Mouse (Mus musculus) monocyte, adult 5-6 weeks (primary cell): ENCODE results near the gene Sf1. TPM values are rescaled to one million over a fixed set of nuclear protein-coding genes. Genes with fewer than 3 reads are reported as not detected.

Experiments
- total RNA-seq: library from RNA; stranded (forward); fragments of 200-1000, 200-491, 200-594 nt; gene quantifications from 3 replicates; pipeline ENCODE4 v1.2.3, GENCODE M21; 2017

Gene Sf1
- total RNA-seq, 1 experiment from 2014 or later: 317 TPM

Other genes with a start within 250 kb of the Sf1 start
- 2.1 to 2.6 TPM (median 2.1 TPM) in 3 replicates for gene Sac3d1, start 245.0 kb upstream of the Sf1 start, total RNA-seq
- 8.8 to 22.5 TPM (median 11.5 TPM) in 3 replicates for gene Snx15, start 235.4 kb upstream of the Sf1 start, total RNA-seq
- gene Batf2, start 222.7 kb upstream of the Sf1 start, total RNA-seq: 0.78 to 5.3 TPM (median 1.9 TPM) in 3 replicates
- gene Arl2, start 222.1 kb upstream of the Sf1 start, total RNA-seq: 4.8 to 9.6 TPM (median 5.8 TPM) in 3 replicates
- gene Majin, start 179.3 kb upstream of the Sf1 start, total RNA-seq: not detected in 3 replicates
- not detected in 3 replicates for gene Gpha2, start 137.3 kb upstream of the Sf1 start, total RNA-seq
- gene Ppp2r5b, start 127.8 kb upstream of the Sf1 start, total RNA-seq: 15.6 to 22.7 TPM (median 18.0 TPM) in 3 replicates
- gene Atg2a, start 122.0 kb upstream of the Sf1 start, total RNA-seq: 32.7 to 41.0 TPM (median 33.2 TPM) in 3 replicates
- 40.8 to 62.5 TPM (median 59.6 TPM) in 3 replicates for gene Ehd1, start 87.0 kb upstream of the Sf1 start, total RNA-seq
- gene Cdc42bpg, start 57.2 kb upstream of the Sf1 start, total RNA-seq: 1.9 to 4.3 TPM (median 2.2 TPM) in 3 replicates
- gene Men1, start 28.7 kb upstream of the Sf1 start, total RNA-seq: 14.1 to 22.5 TPM (median 17.8 TPM) in 3 replicates
- gene Map4k2, start 22.6 kb upstream of the Sf1 start, total RNA-seq: 119 to 200 TPM (median 169 TPM) in 3 replicates
- 4.5 to 17.7 TPM (median 7.7 TPM) in 3 replicates for gene Pygm, start 20.7 kb downstream of the Sf1 start, total RNA-seq
- 260 to 384 TPM (median 349 TPM) in 3 replicates for gene Rasgrp2, start 35.6 kb downstream of the Sf1 start, total RNA-seq
- not detected in 3 replicates for gene Nrxn2, start 55.0 kb downstream of the Sf1 start, total RNA-seq
- gene Slc22a12, start 179.3 kb downstream of the Sf1 start, total RNA-seq: not detected in 3 replicates